Mouse (Mus musculus) frontal cortex, postnatal 14 days (tissue): Measurements from ENCODE around the gene Arl1.
"Not testable (repeated sequence)": the region's sequence is repeated elsewhere in the genome, so short reads cannot be mapped to it uniquely, and the experiment has no call there.

Experiments
- DNase-seq, 2 experiments: peaks; one replicate each; pipeline ENCODE4 v3.0.0; 2022; ENCODE audit warnings: low spot score in 2 of 2

The Arl1 gene

GRCm38 (mm10) chr10:88761524-88762212, 31.0 kb downstream of the Arl1 start:
- no peak for DNase-seq

GRCm38 (mm10) chr10:88765431-88766142, 34.9 kb downstream of the Arl1 start:
- DNase-seq: no peak

GRCm38 (mm10) chr10:88768961-88769360, 38.3 kb downstream of the Arl1 start:
- DNase-seq: no peak

GRCm38 (mm10) chr10:88769676-88770075, 39.0 kb downstream of the Arl1 start:
- no peak for DNase-seq

- DNase-seq: not testable (repeated sequence)
Measured at GRCm38 (mm10) chr10:88772965-88773364, 42.3 kb downstream of the Arl1 start.

- DNase-seq: no peak
Measured at GRCm38 (mm10) chr10:88776206-88776605, 45.5 kb downstream of the Arl1 start.

- no peak for DNase-seq
Measured at GRCm38 (mm10) chr10:88780716-88781115, 50.1 kb downstream of the Arl1 start.

- not testable (repeated sequence) for DNase-seq
Measured at GRCm38 (mm10) chr10:88783135-88783534, 52.5 kb downstream of the Arl1 start.

- no peak for DNase-seq
Measured at GRCm38 (mm10) chr10:88783941-88784340, 53.3 kb downstream of the Arl1 start.

- DNase-seq: no peak
Measured at GRCm38 (mm10) chr10:88784513-88784931, 53.9 kb downstream of the Arl1 start.

GRCm38 (mm10) chr10:88793671-88794070, 63.0 kb downstream of the Arl1 start:
- DNase-seq: no peak
